Mouse (Mus musculus) intestine, embryonic 15.5 days (tissue): ENCODE data around the gene Rtl5. TPM values are rescaled to one million over a fixed set of nuclear protein-coding genes. Genes with fewer than 3 reads are reported as not detected.
A peak's percentile ranks its signal among the peaks of the same experiment; 100 is the strongest.

Experiments used
- ATAC-seq: fragments of 200-750 bp; cut with Nextera tagmentation; 2 replicates; pipeline ENCODE4 v1.8.0; 2017; ENCODE audit warnings: moderate TSS enrichment, moderate library complexity
- H3K27ac ChIP-seq: fragments of 300-500 bp; sonication (generic); 2 replicates; pipeline ENCODE4 v1.5.1; 2015; ENCODE audit warnings: mild to moderate bottlenecking, inconsistent platforms
- H3K27me3 ChIP-seq: fragments of 300-500 bp; sonication (generic); replicated peaks from 2 replicates; pipeline ENCODE4 v1.6.1; 2015; ENCODE audit warnings: inconsistent platforms
- H3K36me3 ChIP-seq: fragments of 300-500 bp; sonication (generic); 2 replicates; pipeline ENCODE4 v1.6.1; 2015; ENCODE audit warnings: inconsistent platforms
- H3K4me1 ChIP-seq: fragments of 300-500 bp; sonication (generic); replicated peaks from 2 replicates; pipeline ENCODE4 v1.6.1; 2015; ENCODE audit warnings: inconsistent platforms
- H3K4me2 ChIP-seq: fragments of 300-500 bp; sonication (generic); replicated peaks from 2 replicates; pipeline ENCODE4 v1.6.1; 2015; ENCODE audit warnings: mild to moderate bottlenecking, inconsistent platforms
- H3K4me3 ChIP-seq: fragments of 300-500 bp; sonication (generic); replicated peaks from 2 replicates; pipeline ENCODE4 v1.5.1; 2015; ENCODE audit warnings: inconsistent platforms
- H3K9ac ChIP-seq: fragments of 300-500 bp; sonication (generic); 2 replicates; pipeline ENCODE4 v1.6.1; 2015; ENCODE audit warnings: inconsistent platforms
- H3K9me3 ChIP-seq: fragments of 300-500 bp; sonication (generic); 2 replicates; pipeline ENCODE4 v1.6.1; 2016; ENCODE audit warnings: inconsistent platforms
- WGBS: fragments of 180-500 bp; shearing (Covaris S2); methylation state at CpG from one replicate; pipeline ENCODE4 v1.1.7; 2015; 5-methylcytosine and 5-hydroxymethylcytosine counted together
- polyA plus RNA-seq: library from polyadenylated mRNA; unstranded; fragments of >200 nt; fragmentation: Nextera tagmentation; extraction: Ambion mirVana; gene quantifications from 2 replicates; pipeline ENCODE4 v1.2.1, GENCODE M21; 2015

The Rtl5 gene
- polyA plus RNA-seq, 1 experiment from 2014 or later: 1.1 TPM

GRCm38 (mm10) chrX:102032431-102032830, 38.7 kb downstream of the Rtl5 start:
- no peak overlapping the region for H3K4me2 ChIP-seq
- H3K9me3 ChIP-seq: no peaks in the 10 kb centered on the region
- H3K27ac ChIP-seq: no peak overlapping the region
- H3K4me3 ChIP-seq: no peak overlapping the region
- no peak for ATAC-seq
- 83% methylated on average over 8 of the region's 8 CpGs for WGBS
- H3K9ac ChIP-seq: no peak overlapping the region
- H3K27me3 ChIP-seq: no peaks in the 10 kb centered on the region
- no peaks in the 10 kb centered on the region for H3K36me3 ChIP-seq
- H3K4me1 ChIP-seq: no peaks in the 10 kb centered on the region

GRCm38 (mm10) chrX:102031851-102032250, 39.3 kb downstream of the Rtl5 start:
- H3K27me3 ChIP-seq: no peaks in the 10 kb centered on the region
- no peak for ATAC-seq
- H3K4me3 ChIP-seq: no peak overlapping the region
- 43% methylated on average over 6 of the region's 6 CpGs for WGBS
- H3K4me1 ChIP-seq: no peaks in the 10 kb centered on the region
- no peak overlapping the region for H3K27ac ChIP-seq
- no peak overlapping the region for H3K9ac ChIP-seq
- no peaks in the 10 kb centered on the region for H3K9me3 ChIP-seq
- H3K36me3 ChIP-seq: no peaks in the 10 kb centered on the region
- no peak overlapping the region for H3K4me2 ChIP-seq

GRCm38 (mm10) chrX:102024976-102025375, 46.1 kb downstream of the Rtl5 start:
- H3K27me3 ChIP-seq: no peaks in the 10 kb centered on the region; the same call in 1 of the 2 replicates
- no peak overlapping the region for H3K27ac ChIP-seq
- 51% methylated on average over 3 of the region's 3 CpGs for WGBS
- H3K4me3 ChIP-seq: no peak overlapping the region
- no peaks in the 10 kb centered on the region for H3K9me3 ChIP-seq
- H3K4me2 ChIP-seq: no peak overlapping the region
- H3K36me3 ChIP-seq: no peaks in the 10 kb centered on the region
- H3K4me1 ChIP-seq: no peaks in the 10 kb centered on the region
- no peak overlapping the region for H3K9ac ChIP-seq
- ATAC-seq: peak; percentile 39; the same call in 1 of the 2 replicates

- Histone ChIP-seq H3K4me3 (no peak overlapping the region), H3K27ac (no peak overlapping the region), H3K9ac (no peak overlapping the region), H3K4me1 (no peaks in the 10 kb centered on the region), H3K36me3 (no peaks in the 10 kb centered on the region), H3K27me3 (no peaks in the 10 kb centered on the region; the same call in 1 of the 2 replicates), H3K9me3 (no peaks in the 10 kb centered on the region), H3K4me2 (no peak overlapping the region)
- WGBS: 73% methylated on average over 7 of the region's 7 CpGs
- ATAC-seq: no peak
Measured at GRCm38 (mm10) chrX:102019471-102020240, 51.4 kb downstream of the Rtl5 start.

- Histone ChIP-seq H3K9ac (no peak overlapping the region), H3K36me3 (no peaks in the 10 kb centered on the region), H3K27ac (no peak overlapping the region), H3K4me2 (no peak overlapping the region), H3K9me3 (no peaks in the 10 kb centered on the region), H3K27me3 (no peaks in the 10 kb centered on the region; the same call in 1 of the 2 replicates), H3K4me3 (no peak overlapping the region), H3K4me1 (no peaks in the 10 kb centered on the region)
- ATAC-seq: peak; percentile 68
- WGBS: 40% methylated on average over 3 of the region's 3 CpGs
Measured at GRCm38 (mm10) chrX:102018890-102019289, 52.2 kb downstream of the Rtl5 start.

GRCm38 (mm10) chrX:102017213-102017923, 53.7 kb downstream of the Rtl5 start:
- WGBS: 44% methylated on average over 9 of the region's 9 CpGs
- Histone ChIP-seq H3K27me3 (no peaks in the 10 kb centered on the region; the same call in 1 of the 2 replicates), H3K9me3 (no peaks in the 10 kb centered on the region), H3K4me1 (no peaks in the 10 kb centered on the region), H3K4me3 (no peak overlapping the region), H3K9ac (no peak overlapping the region), H3K27ac (no peak overlapping the region), H3K4me2 (no peak overlapping the region), H3K36me3 (no peaks in the 10 kb centered on the region)
- no peak for ATAC-seq

Other genes with a start within 250 kb of the Rtl5 start
- gene Nhsl2, start 221.9 kb downstream of the Rtl5 start, polyA plus RNA-seq: 8.4 and 10.4 TPM in 2 replicates
- 50.1 and 53.9 TPM in 2 replicates for gene Pin4, start 48.1 kb upstream of the Rtl5 start, polyA plus RNA-seq
- gene Ercc6l, start 85.8 kb upstream of the Rtl5 start, polyA plus RNA-seq: 9.5 and 11.2 TPM in 2 replicates
- 764 and 787 TPM in 2 replicates for gene Rps4x, start 118.1 kb upstream of the Rtl5 start, polyA plus RNA-seq
- gene Cited1, start 180.9 kb upstream of the Rtl5 start, polyA plus RNA-seq: 7.1 and 7.4 TPM in 2 replicates